Comparison of ENCODE assay signal across 10 mouse cellular contexts in genomic region chr2:6255402-6255988, GRCm38 (mm10). TPM values are rescaled to one million over a fixed set of nuclear protein-coding genes. Genes with fewer than 3 reads are reported as not detected.
A peak's percentile ranks its signal among the peaks of the same experiment; 100 is the strongest.
DNase-seq lines count a peak whose midpoint lies in the region; ATAC-seq and TF ChIP-seq lines count a peak whose summit lies in the region.
"Had no signal": no experiment of that assay in that cellular context is flagged by ENCODE, and none has a peak within 500 bp of the region (broad histone marks: within the 10 kb centered on the region; RNA-seq: fewer than 3 reads in every experiment).

No protein-coding gene starts in this region.

- intact Hi-C loops in gastrocnemius, adult 2 months (cut with DNase I), result no loop called here

- H3K79me2 ChIP-seq in CH12.LX (replicated peaks; ENCODE audit: control insufficient read depth, extremely low read depth, insufficient read depth, poor library complexity, severe bottlenecking), result no peaks in the 10 kb centered on the region

- 76% methylated on average over 5 of the region's 5 CpGs for WGBS in liver, postnatal 0 days (ENCODE audit: insufficient replicate concordance)
- WGBS in forebrain, postnatal 0 days, result 30% methylated on average over 5 of the region's 5 CpGs

- H3K4me2 ChIP-seq in liver, postnatal 0 days (ENCODE audit: low read depth, low read length), result no peak overlapping the region
- peak overlapping the region; percentile 96; the same call in 1 of the 2 replicates for H3K4me2 ChIP-seq in CH12.LX (ENCODE audit: insufficient read depth, low read depth, poor library complexity, severe bottlenecking)
- no peak overlapping the region for H3K4me2 ChIP-seq in forebrain, postnatal 0 days (ENCODE audit: low read depth)
- H3K4me2 ChIP-seq: midbrain, embryonic 12.5 days; neural tube, embryonic 13.5 days had no signal

- DNase-seq in gastrocnemius, adult 2 months, result no peak
- no peak for DNase-seq in gastrocnemius, postnatal 25 days
- no peak for DNase-seq in liver, postnatal 0 days
- DNase-seq in liver, result no peak
- DNase-seq in CH12.LX (ENCODE audit: extremely low read depth), result peak; percentile 43
- DNase-seq in forebrain, postnatal 0 days, result peak; percentile 35
- no peak for DNase-seq in kidney, adult 18-20 months

- no peak for ATAC-seq in liver, postnatal 0 days
- peak; percentile 56 for ATAC-seq in forebrain, postnatal 0 days
- no peak for ATAC-seq in megakaryocyte-erythroid progenitor cell, adult 5-6 weeks (replicated peaks; ENCODE audit: low FRiP score, low TSS enrichment, poor library complexity, severe bottlenecking)

- peak overlapping the region; percentile 70; the same call in 1 of the 2 replicates for H3K27ac ChIP-seq in gastrocnemius, adult 2 months
- H3K27ac ChIP-seq in liver, postnatal 0 days (ENCODE audit: low read depth), result peak overlapping the region; percentile 36; the same call in 1 of the 2 replicates
- H3K27ac ChIP-seq in CH12.LX (ENCODE audit: insufficient read depth, low read depth), result peak overlapping the region; percentile 86; the same call in 1 of the 2 replicates
- no peak overlapping the region for H3K27ac ChIP-seq in forebrain, postnatal 0 days (ENCODE audit: low read depth, low read length)
- H3K27ac ChIP-seq: midbrain, embryonic 12.5 days had no signal

- H3K4me3 ChIP-seq in gastrocnemius, adult 2 months, result peak overlapping the region; percentile 50; the same call in 1 of the 2 replicates
- no peak overlapping the region for H3K4me3 ChIP-seq in liver, postnatal 0 days (ENCODE audit: low read depth, low read length)
- H3K4me3 ChIP-seq in CH12.LX (replicated peaks in 1 of 3; ENCODE audit: low read depth in 2 of 3, low read length in 2 of 3, poor library complexity in 1 of 3), result no peak overlapping the region
- no peak overlapping the region for H3K4me3 ChIP-seq in forebrain, postnatal 0 days (ENCODE audit: low read depth, low read length)
- H3K4me3 ChIP-seq: midbrain, embryonic 12.5 days; neural tube, embryonic 13.5 days had no signal

- in situ Hi-C loops in CH12.LX (cut with MboI; ENCODE audit: low pct_ligation_motif_present, low pct_unique_long_range_greater_than_20kb, low sequenced_read_pairs), result no loop called here

- H3K36me3 ChIP-seq in liver, postnatal 0 days (replicated peaks; ENCODE audit: insufficient read depth, low read length), result no peaks in the 10 kb centered on the region
- H3K36me3 ChIP-seq in CH12.LX (replicated peaks in 1 of 2; ENCODE audit: control insufficient read depth in 1 of 2, insufficient read depth in 1 of 2, low read length in 1 of 2), result no peaks in the 10 kb centered on the region
- H3K36me3 ChIP-seq in forebrain, postnatal 0 days (ENCODE audit: insufficient read depth), result no peaks in the 10 kb centered on the region
- H3K36me3 ChIP-seq: midbrain, embryonic 12.5 days; neural tube, embryonic 13.5 days had no signal

- no peak for TF ChIP-seq CTCF in gastrocnemius, adult 2 months (IDR thresholded peaks at IDR 0.05)
- TF ChIP-seq CTCF in liver, postnatal 0 days (IDR thresholded peaks at IDR 0.05; ENCODE audit: low read depth), result no peak
- no peak for TF ChIP-seq CTCF in CH12.LX (conservative IDR thresholded peaks at IDR 0.05 in 1 of 2, IDR thresholded peaks at IDR 0.05 in 1 of 2; ENCODE audit: low read depth in 2 of 2, low read length in 2 of 2)
- TF ChIP-seq CTCF in forebrain, postnatal 0 days (IDR thresholded peaks at IDR 0.05; ENCODE audit: low read depth), result no peak

- dilution Hi-C loops in CH12.LX (cut with MboI; ENCODE audit: extremely low pct_ligation_motif_present, extremely low pct_unique_long_range_greater_than_20kb, low sequenced_read_pairs), result no loop called here

- no peak for TF ChIP-seq EP300 in liver, postnatal 0 days (IDR thresholded peaks at IDR 0.05; ENCODE audit: low read depth)
- TF ChIP-seq EP300 in CH12.LX (IDR thresholded peaks at IDR 0.05; ENCODE audit: low read length), result peak; percentile 72

- H3K9me3 ChIP-seq in liver, postnatal 0 days (ENCODE audit: low read length), result no peaks in the 10 kb centered on the region
- H3K9me3 ChIP-seq in CH12.LX (replicated peaks; ENCODE audit: low read length), result peaks cover 5% of the 10 kb centered on the region
- H3K9me3 ChIP-seq in forebrain, postnatal 0 days (ENCODE audit: low read length), result no peaks in the 10 kb centered on the region

- TF ChIP-seq POLR2A in CH12.LX (IDR thresholded peaks at IDR 0.05; ENCODE audit: low read depth, low read length), result no peak; the same call in 1 of the 2 replicates

- no peaks in the 10 kb centered on the region for H3K27me3 ChIP-seq in liver, postnatal 0 days (ENCODE audit: insufficient read depth, low read length)
- no peaks in the 10 kb centered on the region for H3K27me3 ChIP-seq in CH12.LX (replicated peaks)
- H3K27me3 ChIP-seq in forebrain, postnatal 0 days (ENCODE audit: insufficient read depth, low read length), result no peaks in the 10 kb centered on the region

- H3K9ac ChIP-seq in liver, postnatal 0 days (replicated peaks), result no peak overlapping the region
- H3K9ac ChIP-seq in CH12.LX (ENCODE audit: insufficient read depth, low read depth), result peak overlapping the region; percentile 33
- no peak overlapping the region for H3K9ac ChIP-seq in forebrain, postnatal 0 days
- H3K9ac ChIP-seq: midbrain, embryonic 12.5 days; neural tube, embryonic 13.5 days had no signal

- TF ChIP-seq RAD21 in CH12.LX (IDR thresholded peaks at IDR 0.05; ENCODE audit: low read depth, low read length), result no peak

- peaks cover 7% of the 10 kb centered on the region; the same call in 1 of the 2 replicates for H3K4me1 ChIP-seq in liver, postnatal 0 days (ENCODE audit: insufficient read depth)
- peaks cover 20 to 63% of the 10 kb centered on the region in 2 experiments for H3K4me1 ChIP-seq in CH12.LX (ENCODE audit: control insufficient read depth in 1 of 2, insufficient read depth in 2 of 2)
- H3K4me1 ChIP-seq in forebrain, postnatal 0 days (ENCODE audit: insufficient read depth), result 0 out of 2 replicates have a peak, but pooled peaks cover 4% of the 10 kb centered on the region

TF ChIP-seq in CH12.LX, 34 proteins besides CTCF, POLR2A, EP300 and RAD21:
- TF ChIP-seq E2F4 (IDR thresholded peaks at IDR 0.05; ENCODE audit: insufficient replicate concordance, low read depth, low read length) (no peak), POLR2AphosphoS2 (IDR thresholded peaks at IDR 0.05; ENCODE audit: low read depth, low read length) (no peak), JUND (conservative IDR thresholded peaks at IDR 0.05; ENCODE audit: low read depth, low read length) (no peak), IRF4 (IDR thresholded peaks at IDR 0.05; ENCODE audit: low read depth, low read length) (peak; percentile 68; the same call in 1 of the 2 replicates), MAX (IDR thresholded peaks at IDR 0.05; ENCODE audit: low read length) (no peak), BHLHE40 (IDR thresholded peaks at IDR 0.05; ENCODE audit: low read depth, low read length) (no peak; the same call in 1 of the 2 replicates), ELF1 (IDR thresholded peaks at IDR 0.05; ENCODE audit: low read depth, low read length) (no peak), MYC (IDR thresholded peaks at IDR 0.05; ENCODE audit: low read depth, low read length) (peak; percentile 53; the same call in 1 of the 2 replicates), SMC3 (IDR thresholded peaks at IDR 0.05; ENCODE audit: low read depth, low read length) (no peak), ZNF384 (IDR thresholded peaks at IDR 0.05; ENCODE audit: low read depth, low read length) (peak; percentile 83), MEF2A (IDR thresholded peaks at IDR 0.05; ENCODE audit: borderline replicate concordance, low read depth, low read length) (peak; percentile 79), HCFC1 (IDR thresholded peaks at IDR 0.05; ENCODE audit: low read depth, low read length) (no peak), MAFK (IDR thresholded peaks at IDR 0.05; ENCODE audit: insufficient replicate concordance, low read length) (no peak), PAX5 (IDR thresholded peaks at IDR 0.05; ENCODE audit: low read length) (no peak), TBP (conservative IDR thresholded peaks at IDR 0.05; ENCODE audit: low read depth, low read length) (0 out of 2 replicates have a peak, but pooled peaks have one; percentile 26)

RNA-seq across cellular contexts. Expression of gene Echdc3, which starts 42.7 kb away (rescaled TPM):
- 1 to 10 TPM; 5.3 to 6.5 TPM for total RNA-seq in gastrocnemius, adult 2 months (2021)
- total RNA-seq in gastrocnemius, postnatal 25 days (2021), result 1 to 10 TPM; 6.1 to 7.4 TPM
- 30.3 and 33.0 TPM in 2 replicates for polyA plus RNA-seq in liver, postnatal 0 days (2015; fragmentation: Nextera tagmentation; extraction: Ambion mirVana)
- total RNA-seq in CH12.LX (2012; rRNA removed) (13.6 and 17.4 TPM in 2 replicates), CH12.LX (2014; rRNA removed) (7.7 and 9.2 TPM in 2 replicates)
- polyA plus RNA-seq in CH12.LX (2012; ENCODE audit: insufficient read length, low read depth), result 10.6 and 11.5 TPM in 2 replicates
- total RNA-seq in forebrain, postnatal 0 days (2014; rRNA removed), result 1.5 TPM in 2 replicates
- 0.96 and 1.5 TPM in 2 replicates for polyA plus RNA-seq in forebrain, postnatal 0 days (2015; fragmentation: Nextera tagmentation; extraction: Ambion mirVana)
- 1.9 TPM in 1 of 2 replicates, not detected in the other for total RNA-seq in megakaryocyte-erythroid progenitor cell, adult 5-6 weeks (2014; fragmentation: Nextera tagmentation)
- 0.15 TPM in 1 of 2 replicates, not detected in the other for total RNA-seq in megakaryocyte-erythroid progenitor cell, adult 5-6 weeks (2017)

Comparison
In these comparisons a context has a peak if more than half of its experiments do, and no peak if none do; other contexts are left out.
1. DNase-seq: peak in CH12.LX (single experiment) and forebrain, postnatal 0 days (single experiment); none in gastrocnemius, adult 2 months (single experiment), gastrocnemius, postnatal 25 days (single experiment), liver, postnatal 0 days (single experiment), liver (single experiment) and kidney, adult 18-20 months (single experiment).